Mouse (Mus musculus) lung, adult 2 months (tissue): ENCODE results near the gene Mpo.

Experiments used
- CTCF ChIP-seq: fragments of 200-500 bp; IDR thresholded peaks from 2 replicates; pipeline ENCODE4 v1.5.1; 2011; ENCODE audit warnings: mild to moderate bottlenecking, low read length, control low read depth; ENCODE audit not compliant: insufficient read depth
- POLR2A ChIP-seq: fragments of 200-500 bp; IDR thresholded peaks from 2 replicates; pipeline ENCODE4 v1.6.1; 2011; ENCODE audit warnings: low read depth, mild to moderate bottlenecking, control low read depth, low read length, borderline replicate concordance; ENCODE audit errors: extremely low read depth

DNA sequence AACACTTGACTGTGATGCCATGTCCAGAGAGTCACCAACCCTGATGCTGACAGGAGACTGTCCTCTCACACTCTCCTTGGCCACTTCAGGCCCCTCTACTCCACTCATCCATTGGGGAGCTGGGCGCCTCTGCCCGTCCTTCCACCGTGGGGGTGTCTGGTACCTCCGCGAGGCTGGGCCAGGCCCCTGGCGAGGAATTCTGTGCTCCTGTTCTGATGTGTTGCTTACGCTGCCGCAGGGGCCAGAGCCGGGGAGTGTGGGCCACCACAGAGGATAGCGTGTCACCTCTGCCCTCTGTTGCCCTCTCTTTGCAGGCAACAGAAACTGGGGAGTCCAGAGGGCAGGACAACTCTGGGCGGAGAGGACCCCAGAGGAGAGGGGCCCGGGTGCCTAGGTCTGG, 14.5 kb upstream of the Mpo start:
- TF ChIP-seq CTCF: no peak
- no peak for TF ChIP-seq POLR2A
